Mouse (Mus musculus) cerebellum, postnatal 10 days (tissue): ENCODE data around the gene Rfxap.
A peak's percentile ranks its signal among the peaks of the same experiment; 100 is the strongest.

ENCODE experiments used
- DNase-seq, 2 experiments: peaks; one replicate each; pipeline ENCODE4 v3.0.0; 2021; ENCODE audit warnings: mixed read lengths in 2 of 2

Gene Rfxap

GRCm38 (mm10) chr3:54766034-54766433 lies 41.6 kb downstream of the Rfxap start:
- DNase-seq = no peak

GRCm38 (mm10) chr3:54765521-54765920 lies 42.1 kb downstream of the Rfxap start:
- DNase-seq = peak; percentile 24 to 25

GRCm38 (mm10) chr3:54764418-54764817 lies 43.2 kb downstream of the Rfxap start:
- peak; percentile 67 to 71 for DNase-seq

- no peak for DNase-seq
Measured at GRCm38 (mm10) chr3:54761258-54761657, 46.3 kb downstream of the Rfxap start.

GRCm38 (mm10) chr3:54760321-54761115 lies 47.1 kb downstream of the Rfxap start:
- DNase-seq = no peak

- DNase-seq = no peak
Measured at GRCm38 (mm10) chr3:54759211-54759610, 48.4 kb downstream of the Rfxap start.

GRCm38 (mm10) chr3:54757446-54757845 lies 50.1 kb downstream of the Rfxap start:
- no peak for DNase-seq

- DNase-seq = peak; percentile 28 to 47
Measured at GRCm38 (mm10) chr3:54756058-54756457, 51.5 kb downstream of the Rfxap start.

- DNase-seq = peak; percentile 72 to 76
Measured at GRCm38 (mm10) chr3:54755145-54756041, 52.2 kb downstream of the Rfxap start, which contains the start of gene Smad9. Gene Smad9, plus strand, starts transcription at chr3:54755582.

GRCm38 (mm10) chr3:54753411-54753810 lies 54.2 kb downstream of the Rfxap start:
- DNase-seq = no peak
